13 mouse cellular contexts compared by ENCODE assay signal in genomic region chr19:26059668-26060067, GRCm38 (mm10).
DNase-seq lines count a peak whose midpoint lies in the region.
"Had no signal": no experiment of that assay in that cellular context is flagged by ENCODE, and none has a peak within 500 bp of the region (broad histone marks: within the 10 kb centered on the region; RNA-seq: fewer than 3 reads in every experiment).

No protein-coding gene starts in this region.

- intact Hi-C loops in gastrocnemius, postnatal 14 days (cut with DNase I; ENCODE audit: low total_unique reads): no loop called here

- DNase-seq in gastrocnemius, adult 18-20 months (ENCODE audit: low spot score): peak; percentile 40
- DNase-seq in gastrocnemius, postnatal 4 days (ENCODE audit: low spot score in 2 of 2): no peak
- peak; percentile 8 for DNase-seq in gastrocnemius, postnatal 14 days
- peak; percentile 24 for DNase-seq in gastrocnemius, postnatal 25 days
- DNase-seq in thymus, postnatal 10 days (ENCODE audit: low spot score in 2 of 2): no peak
- DNase-seq in retina, postnatal 1 day: no peak
- DNase-seq: adrenal gland, adult 8-10 months; adrenal gland, postnatal 25 days; cerebellum, adult 11-12 months; cerebellum, adult 8-10 months; cerebellum, postnatal 36 days; embryo, embryonic 11 days; heart, adult 11 months had no signal

Comparison
In these comparisons a context has a peak if more than half of its experiments do, and no peak if none do; other contexts are left out.
1. DNase-seq: peak in gastrocnemius, adult 18-20 months (single experiment), gastrocnemius, postnatal 14 days (single experiment) and gastrocnemius, postnatal 25 days (single experiment); none in gastrocnemius, postnatal 4 days (0 of 2), thymus, postnatal 10 days (0 of 2) and retina, postnatal 1 day (single experiment).